Mouse (Mus musculus) testis, adult 2 months (tissue): ENCODE measurements at regions not wholly inside any gene's neighbourhood (a gene's known extent, or its start where the extent isn't known, plus 50 kb on each side); places are given as distances from the start of the nearest gene placed in this dataset.

ENCODE experiments used
- H3K27ac ChIP-seq: fragments of 200-500 bp; 2 replicates; pipeline ENCODE4 v1.5.1; 2012; ENCODE audit warnings: low read depth, low read length; ENCODE audit not compliant: control insufficient read depth, insufficient read depth
- H3K27me3 ChIP-seq: fragments of 200-500 bp; 2 replicates; pipeline ENCODE4 v1.6.1; 2012; ENCODE audit warnings: mild to moderate bottlenecking, low read length, moderate library complexity; ENCODE audit not compliant: control insufficient read depth, insufficient read depth
- H3K36me3 ChIP-seq: fragments of 200-500 bp; 2 replicates; pipeline ENCODE4 v1.6.1; 2012; ENCODE audit warnings: mild to moderate bottlenecking, low read length; ENCODE audit not compliant: control insufficient read depth, insufficient read depth
- H3K4me1 ChIP-seq: fragments of 200-500 bp; 2 replicates; pipeline ENCODE4 v1.6.1; 2012; ENCODE audit warnings: low read length; ENCODE audit not compliant: control insufficient read depth, insufficient read depth
- H3K4me3 ChIP-seq: fragments of 200-500 bp; 2 replicates; pipeline ENCODE4 v1.5.1; 2012; ENCODE audit warnings: low read depth, mild to moderate bottlenecking, low read length, moderate library complexity, mixed read lengths; ENCODE audit not compliant: control insufficient read depth
- CTCF ChIP-seq: fragments of 200-500 bp; IDR thresholded peaks from 2 replicates; pipeline ENCODE4 v1.5.1; 2012; ENCODE audit warnings: low read depth, mild to moderate bottlenecking, inconsistent platforms, low read length, moderate library complexity; ENCODE audit not compliant: control insufficient read depth, insufficient read depth, insufficient replicate concordance
- POLR2A ChIP-seq: fragments of 200-500 bp; IDR thresholded peaks from 2 replicates; pipeline ENCODE4 v1.6.1; 2012; ENCODE audit warnings: low read depth, mild to moderate bottlenecking, inconsistent platforms, low read length, moderate library complexity; ENCODE audit not compliant: control insufficient read depth

GRCm38 (mm10) chr13:11293750-11294149 lies 813.0 kb downstream of the Ryr2 start:
- H3K4me3 ChIP-seq = no peak overlapping the region
- H3K4me1 ChIP-seq = no peaks in the 10 kb centered on the region; the same call in 1 of the 2 replicates
- no peaks in the 10 kb centered on the region for H3K27me3 ChIP-seq
- no peaks in the 10 kb centered on the region for H3K36me3 ChIP-seq
- no peak overlapping the region for H3K27ac ChIP-seq
- TF ChIP-seq POLR2A = no peak
- no peak for TF ChIP-seq CTCF

DNA sequence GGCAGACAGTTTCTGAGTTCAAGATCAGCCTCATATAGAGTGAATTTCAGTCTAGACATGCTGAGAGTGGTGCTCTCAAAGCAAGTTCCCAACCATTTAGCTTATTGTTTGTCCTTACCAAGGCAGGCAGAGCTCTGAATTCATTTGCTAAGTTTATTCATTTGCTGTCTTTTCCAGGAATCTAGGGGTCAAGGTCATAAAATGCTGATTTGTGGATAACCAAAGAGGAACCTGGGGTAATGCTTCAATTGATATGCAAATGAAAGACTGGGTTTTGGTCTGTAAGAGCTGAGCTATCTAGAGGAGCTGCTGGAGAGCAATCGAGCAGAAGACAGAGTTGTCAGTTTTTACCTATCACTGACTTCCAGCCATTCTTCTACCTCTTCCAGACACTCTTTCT lies 832.8 kb downstream of the Ryr2 start:
- H3K27ac ChIP-seq = no peak overlapping the region

GRCm38 (mm10) chr13:11268673-11269340 lies 837.9 kb downstream of the Ryr2 start:
- no peaks in the 10 kb centered on the region for H3K4me1 ChIP-seq
- no peak overlapping the region for H3K27ac ChIP-seq
- TF ChIP-seq POLR2A = no peak
- no peaks in the 10 kb centered on the region for H3K36me3 ChIP-seq
- H3K4me3 ChIP-seq = no peak overlapping the region
- no peaks in the 10 kb centered on the region for H3K27me3 ChIP-seq

More for the DNA sequence above, 832.8 kb downstream of the Ryr2 start:
- no peaks in the 10 kb centered on the region for H3K36me3 ChIP-seq
- no peaks in the 10 kb centered on the region for H3K4me1 ChIP-seq
- TF ChIP-seq POLR2A (no peak), CTCF (no peak)
- no peak overlapping the region for H3K4me3 ChIP-seq
- no peaks in the 10 kb centered on the region for H3K27me3 ChIP-seq

DNA sequence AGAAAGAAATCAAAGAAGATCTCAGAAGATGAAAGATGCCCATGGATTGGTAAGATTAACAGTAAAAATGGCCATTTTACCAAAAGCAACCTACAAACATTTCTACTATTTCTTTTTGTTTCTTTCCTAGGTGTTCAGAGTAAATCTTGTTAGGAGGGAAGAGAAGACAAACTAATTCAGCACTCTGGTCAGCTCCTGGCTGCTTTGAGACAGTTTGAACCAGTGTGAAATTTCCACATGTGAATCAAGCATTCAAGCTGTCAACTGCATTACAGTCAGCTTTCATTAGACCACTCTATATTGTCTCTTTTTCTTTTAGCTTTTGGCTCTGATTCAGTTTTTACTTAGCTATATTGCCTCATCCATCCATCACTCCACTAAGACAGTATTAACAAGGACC lies 859.2 kb downstream of the Ryr2 start:
- Histone ChIP-seq H3K27me3 (no peaks in the 10 kb centered on the region), H3K27ac (no peak overlapping the region), H3K36me3 (no peaks in the 10 kb centered on the region), H3K4me3 (no peak overlapping the region), H3K4me1 (no peaks in the 10 kb centered on the region)
- TF ChIP-seq CTCF (no peak), POLR2A (no peak)

DNA sequence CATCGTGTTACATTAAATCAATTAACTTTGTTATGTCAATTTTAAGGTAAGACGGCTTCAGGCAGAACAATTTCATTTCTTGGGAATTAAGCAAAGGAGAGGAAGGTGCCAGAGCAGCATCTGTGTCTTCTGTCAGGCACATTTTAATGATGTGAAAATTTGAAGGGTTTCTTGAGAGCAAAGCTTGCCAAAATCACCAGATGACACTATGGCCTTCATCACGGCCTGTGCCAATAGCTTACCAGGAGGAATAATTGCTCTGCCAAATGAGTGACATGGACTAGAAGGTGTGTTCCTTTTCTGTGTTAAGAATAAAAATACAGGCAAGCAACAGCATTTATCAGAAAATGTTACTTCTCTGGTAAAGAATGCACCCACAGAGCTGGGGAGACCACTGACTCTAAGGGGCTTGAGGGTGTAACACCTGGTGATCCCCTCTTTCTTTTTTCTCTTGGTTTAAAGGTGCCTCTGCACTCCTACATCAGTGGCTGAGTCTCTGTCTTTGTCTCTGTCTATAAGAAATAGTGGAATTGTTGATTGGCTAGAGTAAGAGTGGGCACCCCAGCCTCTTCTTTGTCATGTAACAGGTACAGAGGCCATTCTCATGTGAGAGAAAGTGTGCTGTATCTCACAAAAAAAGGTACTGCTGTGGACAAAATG lies 856.2 kb upstream of the Chrm3 start:
- H3K4me1 ChIP-seq = no peaks in the 10 kb centered on the region
- H3K27me3 ChIP-seq = no peaks in the 10 kb centered on the region
- no peaks in the 10 kb centered on the region for H3K36me3 ChIP-seq
- no peak overlapping the region for H3K27ac ChIP-seq
- TF ChIP-seq CTCF = no peak
- TF ChIP-seq POLR2A = no peak
- no peak overlapping the region for H3K4me3 ChIP-seq

DNA sequence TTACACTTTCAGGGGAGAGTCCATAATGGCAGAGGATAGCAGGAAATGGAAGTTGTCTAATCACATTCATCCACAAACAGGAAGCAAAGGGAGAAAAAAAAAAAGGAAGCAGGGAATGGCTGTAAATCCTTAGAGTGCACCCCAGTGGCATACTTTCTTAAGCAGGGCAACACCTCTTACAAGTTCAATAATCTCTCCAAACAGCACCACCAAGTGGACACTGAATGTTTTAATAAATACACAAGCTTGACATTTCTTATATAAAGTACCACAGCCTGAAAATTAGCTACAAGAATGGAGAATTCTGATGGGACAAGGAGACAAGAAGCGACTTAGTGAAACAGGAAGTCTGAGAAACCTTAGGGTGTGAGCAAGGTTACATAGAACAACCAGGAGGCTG lies 849.5 kb upstream of the Chrm3 start:
- TF ChIP-seq CTCF (no peak), POLR2A (no peak)
- Histone ChIP-seq H3K27ac (no peak overlapping the region), H3K4me1 (no peaks in the 10 kb centered on the region), H3K36me3 (no peaks in the 10 kb centered on the region), H3K27me3 (no peaks in the 10 kb centered on the region), H3K4me3 (no peak overlapping the region)

GRCm38 (mm10) chr13:11205216-11205786 lies 844.7 kb upstream of the Chrm3 start:
- Histone ChIP-seq H3K36me3 (no peaks in the 10 kb centered on the region), H3K4me3 (no peak overlapping the region), H3K27ac (no peak overlapping the region), H3K4me1 (no peaks in the 10 kb centered on the region), H3K27me3 (no peaks in the 10 kb centered on the region)
- TF ChIP-seq CTCF (no peak), POLR2A (no peak)
